Mouse (Mus musculus): ENCODE data around the gene Adad2.

The Adad2 gene

GRCm38 (mm10) chr8:119644429-119644960, 31.9 kb downstream of the Adad2 start:
- no peak for DNase-seq

GRCm38 (mm10) chr8:119644981-119645597, 32.5 kb downstream of the Adad2 start:
- DNase-seq = no peak

- no peak for DNase-seq
Measured at GRCm38 (mm10) chr8:119646197-119646596, 33.6 kb downstream of the Adad2 start.

GRCm38 (mm10) chr8:119646846-119647245, 34.3 kb downstream of the Adad2 start:
- DNase-seq = no peak

DNA sequence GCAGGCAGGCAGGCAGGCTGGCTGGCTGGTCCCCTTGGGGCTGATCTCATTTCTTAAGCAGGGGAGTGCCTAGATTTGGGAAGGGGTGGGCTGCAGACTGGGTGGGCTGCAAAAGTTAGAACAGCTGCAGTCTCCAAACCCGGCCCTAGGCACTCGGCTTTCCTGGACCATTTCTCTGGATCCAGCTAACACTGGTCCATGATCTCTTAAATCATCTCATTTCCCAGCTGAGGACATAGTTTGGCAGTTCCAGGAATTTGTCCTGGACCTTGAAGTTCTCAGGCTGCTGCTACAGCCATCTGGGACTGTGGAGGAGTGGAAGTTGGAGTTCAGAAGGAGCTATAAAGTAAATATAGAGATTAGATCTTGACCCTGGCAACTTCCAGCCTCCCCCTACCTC, 38.8 kb downstream of the Adad2 start:
- no peak for DNase-seq

DNA sequence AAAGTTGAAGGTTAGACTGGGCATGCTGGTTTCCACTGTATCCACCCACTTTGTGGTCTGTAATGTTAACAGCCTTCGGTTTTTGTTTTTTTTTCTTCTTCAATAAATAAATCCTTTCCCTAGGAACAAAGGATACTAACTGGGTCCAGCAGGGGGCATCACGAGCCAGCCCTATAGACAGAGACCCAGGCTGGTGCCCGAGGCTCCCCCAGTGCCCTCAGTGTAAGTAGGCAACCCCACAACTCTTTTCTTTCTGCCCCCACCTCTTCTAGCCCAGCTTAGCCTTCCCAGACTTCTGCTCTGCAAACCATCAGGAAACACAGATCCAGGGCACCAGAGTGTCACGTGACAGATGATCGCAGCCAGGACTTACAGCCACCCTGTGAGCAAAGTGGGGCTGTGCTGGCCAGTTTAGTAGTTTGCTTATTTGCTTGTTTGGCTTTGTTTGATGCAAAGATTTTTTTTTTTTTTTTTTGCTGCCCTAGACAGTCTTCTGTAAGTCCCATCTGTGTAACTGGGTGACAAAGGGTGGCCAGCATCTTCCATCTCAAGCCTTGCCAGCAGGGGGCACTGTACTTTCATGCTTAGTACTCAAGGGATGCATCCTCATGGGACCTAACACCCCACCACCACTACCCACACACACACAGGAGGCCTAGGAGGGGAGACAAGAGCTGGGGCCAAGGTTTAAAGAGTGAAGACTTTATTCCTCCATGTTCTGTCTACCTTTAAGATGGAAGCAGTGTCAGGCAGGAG, 44.3 kb downstream of the Adad2 start:
- no peak for DNase-seq

- peak; percentile 77 for DNase-seq
Measured at GRCm38 (mm10) chr8:119661081-119661480, 48.5 kb downstream of the Adad2 start.

DNA sequence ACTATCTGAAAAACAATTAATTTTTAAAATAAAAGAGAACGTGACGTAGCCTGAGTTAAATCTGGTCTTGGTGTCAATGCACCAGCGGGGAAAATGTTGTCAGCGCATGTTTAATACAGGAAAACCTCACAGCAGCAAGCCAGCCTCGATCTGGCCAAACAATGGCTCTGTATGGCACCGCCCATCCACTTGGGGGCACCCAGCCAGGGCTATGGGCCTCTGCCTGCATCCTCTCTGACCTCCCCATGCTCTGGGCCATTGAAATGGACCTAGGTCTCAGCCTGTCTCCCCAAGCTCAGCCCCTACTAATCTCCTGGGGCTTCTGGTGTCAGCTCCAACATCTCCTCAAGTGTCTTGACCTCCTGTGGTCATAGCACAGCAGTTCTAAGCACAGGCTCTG, 49.3 kb downstream of the Adad2 start:
- DNase-seq = no peak

DNA sequence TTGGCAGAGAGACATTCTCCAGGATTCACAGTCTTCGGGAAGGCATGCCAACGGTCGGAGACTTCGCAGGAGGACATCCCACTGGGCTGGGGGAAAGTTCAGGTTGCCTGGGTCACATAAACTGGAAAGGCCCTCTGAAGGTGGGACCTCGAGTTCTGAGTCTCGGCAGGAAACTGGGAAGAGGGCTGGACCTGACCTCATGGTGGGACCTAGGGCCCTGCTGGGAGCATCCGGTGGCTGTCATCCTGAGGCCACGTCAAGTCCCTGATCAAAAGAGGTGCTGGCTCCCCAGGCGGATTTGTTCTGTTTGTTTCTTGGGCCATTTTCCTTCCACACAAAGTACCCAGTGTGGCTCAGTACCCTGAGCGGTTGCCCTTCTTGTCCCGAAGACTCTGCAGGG, 50.9 kb downstream of the Adad2 start:
- DNase-seq = no peak

- peak; percentile 43 for DNase-seq
Measured at GRCm38 (mm10) chr8:119665270-119665669, 52.7 kb downstream of the Adad2 start.
